Mouse (Mus musculus): ENCODE results near the gene Rbbp6. TPM values are rescaled to one million over a fixed set of nuclear protein-coding genes. Genes with fewer than 3 reads are reported as not detected.
A peak's percentile ranks its signal among the peaks of the same experiment; 100 is the strongest.

Rbbp6 gene
- total RNA-seq, 2 experiments from 2014 or later = 23.4 to 24.5 TPM

- DNase-seq (ENCODE audit: low spot score) = peak; percentile 32
These were observed 4.8 kb downstream of the Rbbp6 start for GRCm38 (mm10) chr7:122970119-122970781.

- no peak for DNase-seq (ENCODE audit: low spot score)
These were observed 5.5 kb downstream of the Rbbp6 start for GRCm38 (mm10) chr7:122970864-122971420.

GRCm38 (mm10) chr7:122972006-122972689 is 6.7 kb downstream of the Rbbp6 start:
- DNase-seq (ENCODE audit: low spot score) = no peak

DNA sequence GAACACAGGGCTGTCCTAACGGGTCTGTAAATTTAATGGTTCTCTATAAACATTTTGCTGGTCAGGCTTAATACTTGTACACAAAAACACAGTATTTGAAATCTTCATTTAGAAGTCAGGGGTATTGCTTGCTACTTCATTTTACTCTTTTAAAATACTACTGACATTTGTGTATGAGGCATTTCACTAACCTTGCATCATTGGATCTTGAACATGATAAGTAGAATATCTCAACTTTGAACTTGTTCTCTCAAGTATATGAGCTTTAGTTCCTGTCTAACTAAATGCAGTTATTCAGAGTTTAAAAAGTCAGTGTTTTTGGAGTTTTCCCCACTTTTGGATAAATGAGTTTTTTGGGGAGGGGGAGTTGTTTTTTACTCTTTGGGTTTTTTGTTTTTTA is 14.0 kb downstream of the Rbbp6 start:
- no peak for DNase-seq (ENCODE audit: low spot score)

- no peak for DNase-seq (ENCODE audit: low spot score)
These were observed 32.7 kb downstream of the Rbbp6 start for GRCm38 (mm10) chr7:122998189-122998588.

DNA sequence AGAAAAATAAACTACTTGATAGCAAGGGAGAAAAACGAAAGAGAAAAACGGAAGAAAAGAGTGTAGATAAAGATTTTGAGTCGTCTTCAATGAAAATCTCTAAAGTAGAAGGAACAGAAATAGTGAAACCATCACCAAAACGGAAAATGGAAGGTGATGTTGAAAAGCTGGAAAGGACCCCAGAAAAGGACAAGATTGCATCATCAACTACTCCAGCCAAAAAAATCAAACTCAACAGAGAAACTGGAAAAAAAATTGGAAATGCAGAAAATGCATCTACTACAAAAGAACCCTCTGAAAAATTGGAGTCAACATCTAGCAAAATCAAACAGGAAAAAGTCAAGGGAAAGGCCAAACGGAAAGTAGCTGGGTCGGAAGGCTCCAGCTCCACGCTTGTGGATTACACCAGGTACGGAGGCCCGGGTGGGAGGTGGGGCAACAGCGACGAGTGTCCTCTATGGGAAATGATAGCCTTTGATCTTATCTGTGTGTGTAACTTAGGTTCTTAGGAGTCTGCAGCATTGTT is 34.4 kb downstream of the Rbbp6 start:
- peak; percentile 33 for DNase-seq (ENCODE audit: low spot score)

DNA sequence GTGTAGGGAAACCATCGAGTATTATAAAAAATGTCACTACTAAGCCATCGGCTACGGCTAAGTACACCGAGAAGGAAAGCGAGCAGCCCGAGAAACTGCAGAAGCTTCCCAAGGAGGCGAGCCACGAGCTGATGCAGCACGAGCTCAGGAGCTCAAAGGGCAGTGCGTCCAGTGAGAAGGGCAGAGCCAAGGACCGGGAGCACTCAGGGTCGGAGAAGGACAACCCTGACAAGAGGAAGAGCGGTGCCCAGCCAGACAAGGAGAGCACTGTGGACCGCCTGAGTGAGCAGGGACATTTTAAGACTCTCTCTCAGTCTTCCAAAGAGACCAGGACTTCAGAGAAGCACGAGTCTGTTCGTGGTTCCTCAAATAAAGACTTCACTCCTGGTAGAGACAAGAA is 35.3 kb downstream of the Rbbp6 start:
- no peak for DNase-seq (ENCODE audit: low spot score)

DNA sequence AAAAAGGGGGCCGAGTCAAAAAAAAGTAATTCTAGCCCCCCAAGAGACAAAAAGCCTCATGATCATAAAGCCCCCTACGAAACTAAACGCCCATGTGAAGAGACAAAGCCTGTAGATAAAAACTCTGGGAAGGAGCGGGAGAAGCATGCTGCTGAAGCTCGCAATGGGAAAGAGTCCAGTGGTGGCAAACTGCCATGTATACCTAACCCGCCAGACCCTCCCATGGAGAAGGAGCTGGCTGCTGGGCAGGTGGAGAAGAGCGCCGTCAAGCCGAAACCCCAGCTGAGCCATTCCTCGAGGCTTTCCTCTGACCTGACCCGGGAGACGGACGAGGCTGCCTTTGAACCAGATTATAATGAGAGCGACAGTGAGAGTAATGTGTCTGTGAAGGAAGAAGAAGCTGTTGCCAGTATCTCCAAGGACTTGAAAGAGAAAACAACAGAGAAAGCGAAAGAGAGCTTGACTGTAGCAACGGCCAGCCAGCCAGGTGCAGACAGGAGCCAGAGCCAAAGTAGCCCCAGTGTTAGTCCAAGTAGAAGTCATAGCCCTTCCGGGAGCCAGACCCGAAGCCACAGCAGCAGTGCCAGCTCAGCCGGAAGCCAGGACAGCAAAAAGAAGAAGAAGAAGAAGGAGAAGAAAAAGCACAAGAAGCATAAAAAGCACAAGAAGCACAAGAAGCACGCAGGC is 36.0 kb downstream of the Rbbp6 start:
- peak; percentile 16 for DNase-seq (ENCODE audit: low spot score)

GRCm38 (mm10) chr7:123002028-123002410 is 36.5 kb downstream of the Rbbp6 start:
- no peak for DNase-seq (ENCODE audit: low spot score)

DNA sequence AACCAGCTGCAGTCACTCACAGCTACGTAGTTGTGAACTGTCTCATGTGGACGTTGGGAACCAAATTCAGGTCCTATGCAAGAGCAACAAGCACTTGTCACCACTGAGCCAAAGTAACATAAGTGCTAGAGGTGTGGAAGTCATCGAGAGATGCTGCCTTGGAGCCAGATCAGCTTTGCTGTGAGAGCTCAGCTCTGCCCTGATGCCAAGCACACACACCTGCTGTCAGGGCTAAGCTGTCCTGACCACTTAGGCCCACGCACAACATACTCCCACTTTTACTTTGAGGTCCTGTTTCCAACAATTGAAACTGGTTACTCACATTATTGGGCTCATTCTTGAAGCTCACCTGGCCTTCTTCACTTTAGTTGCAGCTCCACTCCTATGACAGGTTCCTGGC is 37.7 kb downstream of the Rbbp6 start:
- no peak for DNase-seq (ENCODE audit: low spot score)

DNA sequence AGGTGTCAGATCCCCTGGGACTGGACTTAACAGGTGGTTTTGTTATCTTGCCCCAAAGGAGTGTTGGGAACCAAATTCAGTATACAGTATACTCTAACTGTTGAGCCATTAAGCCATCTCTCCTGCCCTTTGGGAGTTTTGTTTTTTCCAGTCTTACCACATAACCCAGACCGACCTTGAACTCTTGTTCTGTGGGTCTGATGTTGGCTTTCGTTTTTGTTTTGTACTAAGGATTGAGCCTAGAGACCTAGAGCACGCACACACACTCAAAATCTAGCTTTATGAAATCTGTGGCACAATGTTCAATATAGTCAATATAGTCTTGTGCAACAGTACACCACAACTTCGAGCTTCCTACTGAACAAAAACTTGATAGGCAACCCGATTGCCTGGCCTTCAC is 39.0 kb downstream of the Rbbp6 start:
- DNase-seq (ENCODE audit: low spot score) = no peak

- DNase-seq (ENCODE audit: low spot score) = no peak
These were observed 40.8 kb downstream of the Rbbp6 start for GRCm38 (mm10) chr7:123006251-123006650.

DNA sequence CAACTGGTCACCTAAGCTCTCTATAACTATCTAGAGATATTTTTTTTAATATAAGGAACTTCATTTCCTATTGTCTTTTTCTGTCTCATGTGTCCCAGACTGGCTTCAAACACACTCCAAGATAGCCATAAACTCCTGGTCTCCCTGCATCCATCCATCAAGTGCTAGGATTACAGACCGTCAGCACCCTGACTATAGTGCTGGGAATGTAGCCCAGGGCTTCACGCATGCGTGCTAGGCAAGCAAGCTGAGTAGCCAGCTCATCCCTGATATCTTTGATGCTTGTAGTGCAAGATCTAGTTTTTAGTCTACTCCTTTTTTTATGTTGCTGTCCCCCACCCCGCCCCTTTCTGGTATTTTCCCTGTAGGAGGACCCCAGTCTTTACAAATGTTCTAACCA is 42.3 kb downstream of the Rbbp6 start:
- no peak for DNase-seq (ENCODE audit: low spot score)

- DNase-seq (ENCODE audit: low spot score) = no peak
These were observed 48.0 kb downstream of the Rbbp6 start for GRCm38 (mm10) chr7:123013466-123013865.

DNA sequence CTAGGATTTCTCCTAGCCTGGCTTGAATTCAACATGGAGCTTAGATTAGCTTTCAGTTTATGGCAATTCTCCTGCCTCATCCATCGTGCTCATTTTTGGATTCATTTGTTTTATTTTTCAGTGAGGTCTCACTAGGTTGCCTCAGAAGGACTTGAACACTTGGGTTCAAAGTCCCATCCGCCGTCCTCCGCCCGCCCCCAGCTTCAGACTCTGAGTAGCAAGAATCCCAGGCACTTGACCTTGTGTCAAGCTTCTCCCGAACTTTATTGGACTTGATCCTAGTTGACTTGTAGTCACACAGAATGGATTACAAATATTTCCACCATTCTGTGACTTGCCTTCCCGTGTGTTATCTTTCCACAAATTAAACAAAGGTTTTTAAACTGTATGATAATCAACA is 49.2 kb downstream of the Rbbp6 start:
- DNase-seq (ENCODE audit: low spot score) = no peak

- DNase-seq (ENCODE audit: low spot score) = no peak
These were observed 52.1 kb downstream of the Rbbp6 start for GRCm38 (mm10) chr7:123017627-123018026.

DNA sequence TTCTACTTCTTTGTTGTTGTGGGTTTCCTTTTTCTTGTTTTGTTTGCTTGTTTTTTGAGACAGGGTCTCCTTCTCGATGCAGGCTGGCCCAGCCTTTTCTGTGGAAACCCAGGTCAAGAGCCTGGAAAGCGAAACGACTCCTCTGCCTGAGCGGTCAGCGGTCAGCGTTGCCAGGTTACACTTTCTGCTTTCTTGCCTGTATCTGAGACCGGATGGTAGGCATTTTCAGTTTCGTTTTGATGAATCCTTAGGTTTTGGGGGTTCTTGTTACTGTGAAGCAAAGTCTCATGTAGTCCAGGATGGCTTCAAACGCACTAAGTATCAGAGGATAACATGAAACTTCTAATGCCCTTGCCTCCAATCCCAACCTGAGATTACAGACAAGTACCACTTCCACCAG is 59.6 kb downstream of the Rbbp6 start:
- DNase-seq (ENCODE audit: low spot score) = no peak

DNA sequence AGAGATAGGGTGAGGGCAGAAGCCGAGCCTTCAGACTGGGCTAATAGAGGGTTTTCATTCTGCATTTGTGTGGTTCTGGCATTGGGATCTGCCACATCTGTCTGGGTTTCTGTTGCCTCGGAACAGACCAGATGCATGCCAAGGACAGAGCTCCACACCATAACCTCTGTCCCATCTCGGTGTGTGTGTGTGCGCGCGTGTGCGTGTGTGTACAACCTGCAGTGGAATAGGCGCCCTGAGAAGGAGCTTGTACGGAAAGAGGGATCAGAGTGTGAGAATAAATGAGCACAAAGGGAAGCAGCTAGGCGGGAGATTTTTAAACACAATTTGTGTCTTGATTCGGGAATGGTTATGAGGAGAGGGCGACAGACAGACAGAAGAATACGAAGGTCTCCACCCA is 64.8 kb downstream of the Rbbp6 start:
- DNase-seq (ENCODE audit: low spot score) = no peak

GRCm38 (mm10) chr7:123030709-123031181 is 65.3 kb downstream of the Rbbp6 start:
- peak; percentile 15 for DNase-seq (ENCODE audit: low spot score)

GRCm38 (mm10) chr7:123031211-123031743 is 65.8 kb downstream of the Rbbp6 start:
- DNase-seq (ENCODE audit: low spot score) = no peak

DNA sequence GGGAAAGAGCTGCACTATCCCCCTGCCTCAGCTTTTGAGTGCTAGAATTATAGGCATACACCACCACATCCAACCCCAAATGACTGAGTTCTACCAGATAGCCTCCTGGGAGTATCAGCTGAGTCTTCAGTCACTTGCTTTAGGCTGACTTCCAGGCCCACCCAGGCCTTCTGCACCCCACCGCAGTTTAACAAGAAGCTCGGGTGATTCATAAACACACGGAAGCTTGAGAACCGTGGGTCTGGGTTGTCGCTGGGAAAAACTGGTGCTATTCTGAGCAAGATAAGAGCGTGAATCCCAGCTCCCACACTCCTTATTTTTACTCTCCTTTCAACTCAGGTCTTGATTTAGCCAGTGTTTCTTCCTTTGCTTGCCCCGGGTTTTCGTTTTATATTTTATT is 69.8 kb downstream of the Rbbp6 start:
- DNase-seq (ENCODE audit: low spot score) = no peak

DNA sequence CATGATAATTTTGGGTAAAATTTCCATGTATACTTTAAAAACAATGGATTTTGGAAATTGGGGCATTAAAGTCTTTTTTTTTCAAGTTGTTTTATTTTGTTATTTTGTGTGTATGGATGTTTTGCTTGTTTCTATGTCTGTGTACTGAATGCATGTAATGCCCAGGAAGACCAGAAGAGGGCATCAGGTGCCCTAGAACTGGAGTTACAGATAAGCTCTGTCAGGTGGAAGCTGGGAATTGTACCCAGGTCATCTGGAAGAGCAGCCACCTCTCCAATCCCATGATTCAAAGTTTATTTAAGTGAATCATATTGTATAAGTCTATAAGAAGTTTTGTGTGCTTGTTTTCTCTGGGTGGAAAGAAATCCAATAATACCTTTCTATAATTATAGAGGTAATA is 73.8 kb downstream of the Rbbp6 start:
- no peak for DNase-seq (ENCODE audit: low spot score)

Measured in gastrocnemius, adult 18-20 months (tissue).